Mouse (Mus musculus) lung, embryonic 14.5 days (tissue): ENCODE results near the gene Cdc42bpg. TPM values are rescaled to one million over a fixed set of nuclear protein-coding genes. Genes with fewer than 3 reads are reported as not detected.

Experiments
- ATAC-seq: fragments of 200-750 bp; cut with Nextera tagmentation; 2 replicates; pipeline ENCODE4 v1.8.0; 2017; ENCODE audit warnings: mild to moderate bottlenecking, moderate TSS enrichment, moderate library complexity; ENCODE audit not compliant: insufficient read depth
- DNase-seq: peaks from one replicate; pipeline ENCODE4 v3.0.0-alpha.2; 2015
- H3K27ac ChIP-seq: fragments of 300-500 bp; sonication (generic); 2 replicates; pipeline ENCODE4 v1.5.1; 2014; ENCODE audit warnings: low read depth, mild to moderate bottlenecking, moderate library complexity
- H3K27me3 ChIP-seq: fragments of 300-500 bp; sonication (generic); 2 replicates; pipeline ENCODE4 v1.6.1; 2014; ENCODE audit warnings: low read length, control low read depth; ENCODE audit not compliant: insufficient read depth
- H3K36me3 ChIP-seq: fragments of 300-500 bp; sonication (generic); 2 replicates; pipeline ENCODE4 v1.6.1; 2014; ENCODE audit warnings: control low read depth; ENCODE audit not compliant: insufficient read depth
- H3K4me1 ChIP-seq: fragments of 300-500 bp; sonication (generic); 2 replicates; pipeline ENCODE4 v1.6.1; 2014; ENCODE audit warnings: antibody characterized with exemption, control low read depth; ENCODE audit not compliant: insufficient read depth
- H3K4me2 ChIP-seq: fragments of 300-500 bp; sonication (generic); 2 replicates; pipeline ENCODE4 v1.6.1; 2014; ENCODE audit warnings: mild to moderate bottlenecking
- H3K4me3 ChIP-seq: fragments of 300-500 bp; sonication (generic); 2 replicates; pipeline ENCODE4 v1.5.1; 2014; ENCODE audit warnings: low read depth, low read length
- H3K9ac ChIP-seq: fragments of 300-500 bp; sonication (generic); 2 replicates; pipeline ENCODE4 v1.6.1; 2014
- H3K9me3 ChIP-seq: fragments of 300-500 bp; sonication (generic); 2 replicates; pipeline ENCODE4 v1.6.1; 2016; ENCODE audit warnings: low read depth, low read length, control low read depth
- CTCF ChIP-seq: IDR thresholded peaks from 2 replicates; pipeline ENCODE4 v1.5.1; 2016; ENCODE audit warnings: antibody characterized with exemption, low read depth
- WGBS: fragments of 180-500 bp; shearing (Covaris S2); extraction: QIAGEN DNeasy Blood & Tissue Kit; methylation state at CpG from one replicate; pipeline ENCODE4 v1.1.7; 2014; 5-methylcytosine and 5-hydroxymethylcytosine counted together
- polyA plus RNA-seq: library from polyadenylated mRNA; unstranded; fragments of >200 nt; fragmentation: Nextera tagmentation; extraction: Ambion mirVana; gene quantifications from 2 replicates; pipeline ENCODE4 v1.2.1, GENCODE M21; 2014

Cdc42bpg gene
- polyA plus RNA-seq, 1 experiment from 2014 or later, result 0.82 TPM

GRCm38 (mm10) chr19:6271206-6271605 is 35.0 kb upstream of the Cdc42bpg start:
- no peak for ATAC-seq
- WGBS, result 23% methylated on average over 8 of the region's 8 CpGs

GRCm38 (mm10) chr19:6272053-6272452 is 34.2 kb upstream of the Cdc42bpg start:
- DNase-seq (no peak), ATAC-seq (no peak)
- H3K27me3 ChIP-seq, result no peaks in the 10 kb centered on the region
- WGBS, result 56% methylated on average over 7 of the region's 7 CpGs
- H3K36me3 ChIP-seq, result no peaks in the 10 kb centered on the region
- no peaks in the 10 kb centered on the region for H3K9me3 ChIP-seq
- no peak for TF ChIP-seq CTCF
- no peak overlapping the region for H3K4me2 ChIP-seq
- no peak overlapping the region for H3K4me3 ChIP-seq
- no peak overlapping the region for H3K27ac ChIP-seq
- 0 out of 2 replicates have a peak, but pooled peaks cover 2% of the 10 kb centered on the region for H3K4me1 ChIP-seq
- H3K9ac ChIP-seq, result no peak overlapping the region

More at GRCm38 (mm10) chr19:6271206-6271605, 35.0 kb upstream of the Cdc42bpg start:
- H3K27ac ChIP-seq, result no peak overlapping the region
- TF ChIP-seq CTCF, result no peak
- no peaks in the 10 kb centered on the region for H3K27me3 ChIP-seq
- 0 out of 2 replicates have a peak, but pooled peaks cover 2% of the 10 kb centered on the region for H3K4me1 ChIP-seq
- no peak overlapping the region for H3K4me2 ChIP-seq
- no peak overlapping the region for H3K9ac ChIP-seq
- H3K36me3 ChIP-seq, result no peaks in the 10 kb centered on the region
- H3K4me3 ChIP-seq, result no peak overlapping the region
- no peak for DNase-seq
- H3K9me3 ChIP-seq, result no peaks in the 10 kb centered on the region

GRCm38 (mm10) chr19:6272738-6273137 is 33.5 kb upstream of the Cdc42bpg start:
- H3K27me3 ChIP-seq, result no peaks in the 10 kb centered on the region
- no peak for TF ChIP-seq CTCF
- no peaks in the 10 kb centered on the region for H3K36me3 ChIP-seq
- ATAC-seq (no peak), DNase-seq (peak; percentile 42)
- H3K9me3 ChIP-seq, result no peaks in the 10 kb centered on the region
- H3K27ac ChIP-seq, result no peak overlapping the region
- no peak overlapping the region for H3K4me2 ChIP-seq
- H3K4me1 ChIP-seq, result peaks cover 2% of the 10 kb centered on the region; the same call in 1 of the 2 replicates
- H3K4me3 ChIP-seq, result no peak overlapping the region
- 69% methylated on average over 4 of the region's 4 CpGs for WGBS
- H3K9ac ChIP-seq, result no peak overlapping the region

GRCm38 (mm10) chr19:6273592-6273991 is 32.7 kb upstream of the Cdc42bpg start:
- H3K36me3 ChIP-seq, result no peaks in the 10 kb centered on the region
- H3K4me3 ChIP-seq, result no peak overlapping the region
- WGBS, result 70% methylated on average over 4 of the region's 4 CpGs
- no peak overlapping the region for H3K27ac ChIP-seq
- no peak overlapping the region for H3K4me2 ChIP-seq
- ATAC-seq (no peak), DNase-seq (no peak)
- H3K27me3 ChIP-seq, result no peaks in the 10 kb centered on the region
- no peak for TF ChIP-seq CTCF
- no peaks in the 10 kb centered on the region for H3K9me3 ChIP-seq
- H3K4me1 ChIP-seq, result peaks cover 5% of the 10 kb centered on the region; the same call in 1 of the 2 replicates
- no peak overlapping the region for H3K9ac ChIP-seq

- DNase-seq, result no peak
- H3K9ac ChIP-seq, result no peak overlapping the region; the same call in 1 of the 2 replicates
- no peak overlapping the region for H3K4me3 ChIP-seq
Measured at GRCm38 (mm10) chr19:6273998-6274608, 32.2 kb upstream of the Cdc42bpg start.

GRCm38 (mm10) chr19:6275740-6276389 is 30.4 kb upstream of the Cdc42bpg start:
- no peak for TF ChIP-seq CTCF
- H3K9ac ChIP-seq, result peak overlapping the region; percentile 58
- H3K4me1 ChIP-seq, result peaks cover 11% of the 10 kb centered on the region; the same call in 1 of the 2 replicates
- no peaks in the 10 kb centered on the region for H3K9me3 ChIP-seq
- peak; percentile 50 for DNase-seq
- WGBS, result 6% methylated on average over 15 of the region's 15 CpGs
- H3K4me3 ChIP-seq, result peak overlapping the region; percentile 81
- ATAC-seq, result peak; percentile 0; the same call in 1 of the 2 replicates
- H3K27ac ChIP-seq, result peak overlapping the region; percentile 60; the same call in 1 of the 2 replicates
- no peaks in the 10 kb centered on the region for H3K27me3 ChIP-seq
- H3K4me2 ChIP-seq, result peak overlapping the region; percentile 97
- H3K36me3 ChIP-seq, result peaks cover 15% of the 10 kb centered on the region

More at GRCm38 (mm10) chr19:6273998-6274608, 32.2 kb upstream of the Cdc42bpg start:
- H3K4me1 ChIP-seq, result peaks cover 10% of the 10 kb centered on the region; the same call in 1 of the 2 replicates
- no peak for TF ChIP-seq CTCF
- no peak overlapping the region for H3K4me2 ChIP-seq
- no peaks in the 10 kb centered on the region for H3K9me3 ChIP-seq
- ATAC-seq, result no peak
- H3K27ac ChIP-seq, result no peak overlapping the region
- 84% methylated on average over 13 of the region's 13 CpGs for WGBS
- H3K36me3 ChIP-seq, result no peaks in the 10 kb centered on the region
- H3K27me3 ChIP-seq, result no peaks in the 10 kb centered on the region
